Mouse (Mus musculus) olfactory bulb, adult 2 months (tissue): ENCODE results near the gene Adamts8.

Experiments
- CTCF ChIP-seq: fragments of 200-500 bp; IDR thresholded peaks from 2 replicates; pipeline ENCODE4 v1.5.1; 2012; ENCODE audit warnings: low read depth, mild to moderate bottlenecking, low read length, moderate library complexity; ENCODE audit not compliant: insufficient read depth
- POLR2A ChIP-seq: fragments of 200-500 bp; IDR thresholded peaks from 2 replicates; pipeline ENCODE4 v1.6.1; 2012; ENCODE audit warnings: mild to moderate bottlenecking, low read depth, low read length, moderate library complexity; ENCODE audit not compliant: insufficient read depth

GRCm38 (mm10) chr9:30970001-30970400 lies 27.6 kb downstream of the Adamts8 start:
- TF ChIP-seq CTCF (no peak), POLR2A (no peak)
